Mouse (Mus musculus): ENCODE data around the gene Llgl1. TPM values are rescaled to one million over a fixed set of nuclear protein-coding genes. Genes with fewer than 3 reads are reported as not detected.

Gene Llgl1
- polyA plus RNA-seq (2014; fragmentation: Nextera tagmentation; extraction: Ambion mirVana), result 66.9 and 74.6 TPM in 2 replicates

GRCm38 (mm10) chr11:60699524-60700075 lies at the start of gene Llgl1:
Gene Llgl1 (plus strand): TSS chr11:60699723.
- Histone ChIP-seq H3K36me3 (ENCODE audit: control insufficient read depth, insufficient read depth, low read length) (peaks cover 11% of the 10 kb centered on the region), H3K4me2 (ENCODE audit: low read length) (peak within 1 kb of the TSS; percentile 68), H3K9me3 (replicated peaks; ENCODE audit: control insufficient read depth, low read length) (no peaks in the 10 kb centered on the region), H3K27me3 (replicated peaks; ENCODE audit: control insufficient read depth, insufficient read depth, low read length) (no peaks in the 10 kb centered on the region), H3K4me3 (ENCODE audit: low read depth, low read length) (peak within 1 kb of the TSS; percentile 85), H3K4me1 (ENCODE audit: control insufficient read depth, insufficient read depth, low read length) (peaks cover 23% of the 10 kb centered on the region), H3K9ac (ENCODE audit: low read length) (peak within 1 kb of the TSS; percentile 92), H3K27ac (ENCODE audit: low read depth, low read length) (peak within 1 kb of the TSS; percentile 89)
- DNase-seq (ENCODE audit: low spot score), result peak; percentile 96
- ATAC-seq, result peak; percentile 88
- 0% methylated on average over 54 of the region's 73 CpGs for WGBS

GRCm38 (mm10) chr11:60696165-60696564 lies 3.4 kb upstream of the Llgl1 start:
- Histone ChIP-seq H3K36me3 (ENCODE audit: control insufficient read depth, insufficient read depth, low read length) (no peaks in the 10 kb centered on the region), H3K4me3 (ENCODE audit: low read depth, low read length) (no peak overlapping the region), H3K4me1 (ENCODE audit: control insufficient read depth, insufficient read depth, low read length) (peaks cover 14% of the 10 kb centered on the region), H3K9ac (ENCODE audit: low read length) (no peak overlapping the region), H3K9me3 (replicated peaks; ENCODE audit: control insufficient read depth, low read length) (no peaks in the 10 kb centered on the region), H3K27me3 (replicated peaks; ENCODE audit: control insufficient read depth, insufficient read depth, low read length) (no peaks in the 10 kb centered on the region), H3K4me2 (ENCODE audit: low read length) (no peak overlapping the region), H3K27ac (ENCODE audit: low read depth, low read length) (no peak overlapping the region)
- DNase-seq (ENCODE audit: low spot score), result no peak
- 74% methylated on average over 1 of the region's 1 CpGs for WGBS
- ATAC-seq, result no peak

- no peak overlapping the region for H3K9ac ChIP-seq (ENCODE audit: low read length)
- 70% methylated on average over 2 of the region's 2 CpGs for WGBS
- no peaks in the 10 kb centered on the region for H3K27me3 ChIP-seq (replicated peaks; ENCODE audit: control insufficient read depth, insufficient read depth, low read length)
- peak; percentile 71 for DNase-seq (ENCODE audit: low spot score)
- H3K36me3 ChIP-seq (ENCODE audit: control insufficient read depth, insufficient read depth, low read length), result no peaks in the 10 kb centered on the region
- no peak overlapping the region for H3K4me3 ChIP-seq (ENCODE audit: low read depth, low read length)
- no peak for ATAC-seq
- no peaks in the 10 kb centered on the region for H3K9me3 ChIP-seq (replicated peaks; ENCODE audit: control insufficient read depth, low read length)
- H3K4me1 ChIP-seq (ENCODE audit: control insufficient read depth, insufficient read depth, low read length), result peaks cover 21% of the 10 kb centered on the region
- H3K4me2 ChIP-seq (ENCODE audit: low read length), result no peak overlapping the region
- no peak overlapping the region for H3K27ac ChIP-seq (ENCODE audit: low read depth, low read length)
These were observed 2.0 kb upstream of the Llgl1 start for GRCm38 (mm10) chr11:60697561-60697960.

GRCm38 (mm10) chr11:60698806-60699523 lies 558 bp upstream of the Llgl1 start:
- peak overlapping the region; percentile 89 for H3K27ac ChIP-seq (ENCODE audit: low read depth, low read length)
- ATAC-seq, result peak; percentile 42
- peak overlapping the region; percentile 92 for H3K9ac ChIP-seq (ENCODE audit: low read length)
- 1% methylated on average over 22 of the region's 22 CpGs for WGBS
- H3K36me3 ChIP-seq (ENCODE audit: control insufficient read depth, insufficient read depth, low read length), result peaks cover 6% of the 10 kb centered on the region; the same call in 1 of the 2 replicates
- peaks cover 23% of the 10 kb centered on the region for H3K4me1 ChIP-seq (ENCODE audit: control insufficient read depth, insufficient read depth, low read length)
- peak; percentile 72 for DNase-seq (ENCODE audit: low spot score)
- H3K4me2 ChIP-seq (ENCODE audit: low read length), result peak overlapping the region; percentile 59
- no peaks in the 10 kb centered on the region for H3K27me3 ChIP-seq (replicated peaks; ENCODE audit: control insufficient read depth, insufficient read depth, low read length)
- peak overlapping the region; percentile 85 for H3K4me3 ChIP-seq (ENCODE audit: low read depth, low read length)
- H3K9me3 ChIP-seq (replicated peaks; ENCODE audit: control insufficient read depth, low read length), result no peaks in the 10 kb centered on the region

- peak overlapping the region; percentile 85 for H3K4me3 ChIP-seq (ENCODE audit: low read depth, low read length)
- no peak for DNase-seq (ENCODE audit: low spot score)
- H3K27ac ChIP-seq (ENCODE audit: low read depth, low read length), result peak overlapping the region; percentile 89; the same call in 1 of the 2 replicates
- no peaks in the 10 kb centered on the region for H3K27me3 ChIP-seq (replicated peaks; ENCODE audit: control insufficient read depth, insufficient read depth, low read length)
- peak overlapping the region; percentile 68 for H3K4me2 ChIP-seq (ENCODE audit: low read length)
- H3K4me1 ChIP-seq (ENCODE audit: control insufficient read depth, insufficient read depth, low read length), result peaks cover 23% of the 10 kb centered on the region
- no peak for ATAC-seq
- peak overlapping the region; percentile 92 for H3K9ac ChIP-seq (ENCODE audit: low read length)
- 20% methylated on average over 12 of the region's 12 CpGs for WGBS
- peaks cover 19% of the 10 kb centered on the region for H3K36me3 ChIP-seq (ENCODE audit: control insufficient read depth, insufficient read depth, low read length)
- H3K9me3 ChIP-seq (replicated peaks; ENCODE audit: control insufficient read depth, low read length), result no peaks in the 10 kb centered on the region
These were observed 1.0 kb downstream of the Llgl1 start for GRCm38 (mm10) chr11:60700320-60701185.

GRCm38 (mm10) chr11:60701611-60702010 lies 2.1 kb downstream of the Llgl1 start:
- DNase-seq (ENCODE audit: low spot score) (no peak), ATAC-seq (no peak)

GRCm38 (mm10) chr11:60703131-60703530 lies 3.6 kb downstream of the Llgl1 start:
- Histone ChIP-seq H3K4me3 (ENCODE audit: low read depth, low read length) (no peak overlapping the region), H3K9ac (ENCODE audit: low read length) (no peak overlapping the region), H3K4me1 (ENCODE audit: control insufficient read depth, insufficient read depth, low read length) (peaks cover 23% of the 10 kb centered on the region), H3K27me3 (replicated peaks; ENCODE audit: control insufficient read depth, insufficient read depth, low read length) (no peaks in the 10 kb centered on the region), H3K4me2 (ENCODE audit: low read length) (no peak overlapping the region), H3K9me3 (replicated peaks; ENCODE audit: control insufficient read depth, low read length) (no peaks in the 10 kb centered on the region), H3K27ac (ENCODE audit: low read depth, low read length) (no peak overlapping the region), H3K36me3 (ENCODE audit: control insufficient read depth, insufficient read depth, low read length) (peaks cover 45% of the 10 kb centered on the region)
- WGBS, result 17% methylated on average over 4 of the region's 4 CpGs
- no peak for ATAC-seq
- peak; percentile 81 for DNase-seq (ENCODE audit: low spot score)

More at GRCm38 (mm10) chr11:60701611-60702010, 2.1 kb downstream of the Llgl1 start:
- Histone ChIP-seq H3K4me1 (ENCODE audit: control insufficient read depth, insufficient read depth, low read length) (peaks cover 23% of the 10 kb centered on the region), H3K4me2 (ENCODE audit: low read length) (peak overlapping the region; percentile 68), H3K9me3 (replicated peaks; ENCODE audit: control insufficient read depth, low read length) (no peaks in the 10 kb centered on the region), H3K27ac (ENCODE audit: low read depth, low read length) (no peak overlapping the region), H3K27me3 (replicated peaks; ENCODE audit: control insufficient read depth, insufficient read depth, low read length) (no peaks in the 10 kb centered on the region), H3K4me3 (ENCODE audit: low read depth, low read length) (no peak overlapping the region), H3K36me3 (ENCODE audit: control insufficient read depth, insufficient read depth, low read length) (peaks cover 30% of the 10 kb centered on the region), H3K9ac (ENCODE audit: low read length) (no peak overlapping the region)
- 74% methylated on average over 3 of the region's 4 CpGs for WGBS

GRCm38 (mm10) chr11:60704023-60704880 lies 4.7 kb downstream of the Llgl1 start:
- Histone ChIP-seq H3K36me3 (ENCODE audit: control insufficient read depth, insufficient read depth, low read length) (peaks cover 56% of the 10 kb centered on the region), H3K4me2 (ENCODE audit: low read length) (no peak overlapping the region), H3K9me3 (replicated peaks; ENCODE audit: control insufficient read depth, low read length) (no peaks in the 10 kb centered on the region), H3K4me1 (ENCODE audit: control insufficient read depth, insufficient read depth, low read length) (peaks cover 15% of the 10 kb centered on the region), H3K4me3 (ENCODE audit: low read depth, low read length) (no peak overlapping the region), H3K9ac (ENCODE audit: low read length) (no peak overlapping the region), H3K27me3 (replicated peaks; ENCODE audit: control insufficient read depth, insufficient read depth, low read length) (no peaks in the 10 kb centered on the region), H3K27ac (ENCODE audit: low read depth, low read length) (no peak overlapping the region)
- no peak for ATAC-seq
- WGBS, result 94% methylated on average over 19 of the region's 19 CpGs
- no peak for DNase-seq (ENCODE audit: low spot score)
